Comparison of ENCODE assay signal across 12 mouse cellular contexts in genomic region chr17:52076746-52077145, GRCm38 (mm10).
"Had no signal": no experiment of that assay in that cellular context is flagged by ENCODE, and none has a peak within 500 bp of the region (broad histone marks: within the 10 kb centered on the region; RNA-seq: fewer than 3 reads in every experiment).

No protein-coding gene starts in this region.

- DNase-seq: lung, adult 18-20 months; lung, embryonic 14.5 days; lung, postnatal 10 days; lung, postnatal 4 days; midbrain, embryonic 14.5 days; right cerebral cortex, postnatal 25 days; right cerebral cortex, postnatal 4 days; spleen, adult 18-20 months; thymus, adult 18-20 months; thymus, postnatal 25 days; thymus, postnatal 4 days had no signal

- ATAC-seq: midbrain, embryonic 16.5 days had no signal
